Mouse (Mus musculus): Measurements from ENCODE around the gene Gm28374. TPM values are rescaled to one million over a fixed set of nuclear protein-coding genes. Genes with fewer than 3 reads are reported as not detected.

Gm28374 gene
- polyA plus RNA-seq, 1 experiment from 2014 or later: 0.67 TPM

- peak; percentile 61 for ATAC-seq (ENCODE audit: insufficient read depth)
These were observed 14.9 kb downstream of the Gm28374 start for GRCm38 (mm10) chr19:6067011-6067723.

GRCm38 (mm10) chr19:6066571-6066970 is 15.5 kb downstream of the Gm28374 start:
- Histone ChIP-seq H3K4me1 (replicated peaks) (peaks cover 60% of the 10 kb centered on the region), H3K36me3 (replicated peaks) (peaks cover 28% of the 10 kb centered on the region), H3K27me3 (no peaks in the 10 kb centered on the region), H3K9me3 (replicated peaks) (no peaks in the 10 kb centered on the region), H3K4me2 (peak overlapping the region; percentile 98), H3K4me3 (replicated peaks) (peak overlapping the region; percentile 60), H3K9ac (peak overlapping the region; percentile 60), H3K27ac (replicated peaks) (peak overlapping the region; percentile 82)
- WGBS (ENCODE audit: insufficient replicate concordance): 38% methylated on average over 5 of the region's 5 CpGs
- ATAC-seq (ENCODE audit: insufficient read depth): no peak

More at GRCm38 (mm10) chr19:6067011-6067723, 14.9 kb downstream of the Gm28374 start:
- Histone ChIP-seq H3K9ac (peak overlapping the region; percentile 60), H3K4me3 (replicated peaks) (peak overlapping the region; percentile 60), H3K9me3 (replicated peaks) (no peaks in the 10 kb centered on the region), H3K27me3 (no peaks in the 10 kb centered on the region), H3K4me1 (replicated peaks) (peaks cover 54% of the 10 kb centered on the region), H3K27ac (replicated peaks) (peak overlapping the region; percentile 82), H3K36me3 (replicated peaks) (peaks cover 29% of the 10 kb centered on the region), H3K4me2 (peak overlapping the region; percentile 98)
- under 1% methylated on average over 30 of the region's 30 CpGs for WGBS (ENCODE audit: insufficient replicate concordance)

- Histone ChIP-seq H3K4me3 (replicated peaks) (peak overlapping the region; percentile 89; the same call in 1 of the 2 replicates), H3K27ac (replicated peaks) (peak overlapping the region; percentile 98), H3K36me3 (replicated peaks) (peaks cover 21% of the 10 kb centered on the region), H3K27me3 (no peaks in the 10 kb centered on the region), H3K4me1 (replicated peaks) (peaks cover 77% of the 10 kb centered on the region), H3K9ac (peak overlapping the region; percentile 91), H3K4me2 (peak overlapping the region; percentile 100), H3K9me3 (replicated peaks) (no peaks in the 10 kb centered on the region)
- 83% methylated on average over 6 of the region's 6 CpGs for WGBS (ENCODE audit: insufficient replicate concordance)
- ATAC-seq (ENCODE audit: insufficient read depth): no peak
These were observed 19.0 kb downstream of the Gm28374 start for GRCm38 (mm10) chr19:6063081-6063480.

- Histone ChIP-seq H3K9me3 (replicated peaks) (no peaks in the 10 kb centered on the region), H3K36me3 (replicated peaks) (peaks cover 21% of the 10 kb centered on the region), H3K27me3 (no peaks in the 10 kb centered on the region), H3K4me3 (replicated peaks) (peak overlapping the region; percentile 89), H3K4me1 (replicated peaks) (peaks cover 71% of the 10 kb centered on the region), H3K4me2 (peak overlapping the region; percentile 100), H3K27ac (replicated peaks) (peak overlapping the region; percentile 98), H3K9ac (peak overlapping the region; percentile 91)
- no peak for ATAC-seq (ENCODE audit: insufficient read depth)
- 45% methylated on average over 5 of the region's 5 CpGs for WGBS (ENCODE audit: insufficient replicate concordance)
These were observed 19.6 kb downstream of the Gm28374 start for GRCm38 (mm10) chr19:6062418-6062817.

GRCm38 (mm10) chr19:6061641-6062302 is 20.3 kb downstream of the Gm28374 start:
- Histone ChIP-seq H3K36me3 (replicated peaks) (peaks cover 21% of the 10 kb centered on the region), H3K27ac (replicated peaks) (peak overlapping the region; percentile 98), H3K9me3 (replicated peaks) (no peaks in the 10 kb centered on the region), H3K4me2 (peak overlapping the region; percentile 100), H3K27me3 (no peaks in the 10 kb centered on the region), H3K4me1 (replicated peaks) (peaks cover 68% of the 10 kb centered on the region), H3K9ac (peak overlapping the region; percentile 91), H3K4me3 (replicated peaks) (peak overlapping the region; percentile 89)
- ATAC-seq (ENCODE audit: insufficient read depth): peak; percentile 6; the same call in 1 of the 2 replicates
- under 1% methylated on average over 44 of the region's 44 CpGs for WGBS (ENCODE audit: insufficient replicate concordance)

- whole genome bisulfite sequencing (ENCODE audit: insufficient replicate concordance): under 1% methylated on average over 58 of the region's 58 CpGs
- Histone ChIP-seq H3K9me3 (replicated peaks) (no peaks in the 10 kb centered on the region), H3K27me3 (no peaks in the 10 kb centered on the region), H3K9ac (peak within 1 kb of the TSS; percentile 91), H3K4me1 (replicated peaks) (peaks cover 68% of the 10 kb centered on the region), H3K4me2 (peak within 1 kb of the TSS; percentile 100), H3K27ac (replicated peaks) (peak within 1 kb of the TSS; percentile 98), H3K4me3 (replicated peaks) (peak within 1 kb of the TSS; percentile 89), H3K36me3 (replicated peaks) (peaks cover 21% of the 10 kb centered on the region)
- ATAC-seq (ENCODE audit: insufficient read depth): peak; percentile 66
These were observed 21.0 kb downstream of the Gm28374 start, which contains the start of gene Znhit2 for GRCm38 (mm10) chr19:6061021-6061533. TSS of gene Znhit2 (plus strand) at chr19:6061192.

- no peak for ATAC-seq (ENCODE audit: insufficient read depth)
- 61% methylated on average over 5 of the region's 5 CpGs for WGBS (ENCODE audit: insufficient replicate concordance)
- Histone ChIP-seq H3K9me3 (replicated peaks) (no peaks in the 10 kb centered on the region), H3K4me3 (replicated peaks) (peak overlapping the region; percentile 81), H3K4me2 (peak overlapping the region; percentile 76), H3K4me1 (replicated peaks) (peaks cover 64% of the 10 kb centered on the region), H3K36me3 (replicated peaks) (peaks cover 39% of the 10 kb centered on the region), H3K9ac (peak overlapping the region; percentile 86), H3K27ac (replicated peaks) (peak overlapping the region; percentile 78), H3K27me3 (no peaks in the 10 kb centered on the region)
These were observed 23.1 kb downstream of the Gm28374 start for GRCm38 (mm10) chr19:6058966-6059365.

- Histone ChIP-seq H3K4me3 (replicated peaks) (peak overlapping the region; percentile 81), H3K9me3 (replicated peaks) (no peaks in the 10 kb centered on the region), H3K4me2 (peak overlapping the region; percentile 76), H3K27ac (replicated peaks) (peak overlapping the region; percentile 78), H3K36me3 (replicated peaks) (peaks cover 44% of the 10 kb centered on the region), H3K9ac (peak overlapping the region; percentile 86), H3K27me3 (no peaks in the 10 kb centered on the region), H3K4me1 (replicated peaks) (peaks cover 61% of the 10 kb centered on the region)
- whole genome bisulfite sequencing (ENCODE audit: insufficient replicate concordance): 20% methylated on average over 5 of the region's 5 CpGs
- ATAC-seq (ENCODE audit: insufficient read depth): no peak
These were observed 23.5 kb downstream of the Gm28374 start for GRCm38 (mm10) chr19:6058513-6058912.

- H3K4me3 ChIP-seq (replicated peaks): peak within 1 kb of the TSS; percentile 81
- H3K27ac ChIP-seq (replicated peaks): peak within 1 kb of the TSS; percentile 78
- under 1% methylated on average over 63 of the region's 63 CpGs for WGBS (ENCODE audit: insufficient replicate concordance)
- peaks cover 54% of the 10 kb centered on the region for H3K36me3 ChIP-seq (replicated peaks)
- no peaks in the 10 kb centered on the region for H3K9me3 ChIP-seq (replicated peaks)
- peak within 1 kb of the TSS; percentile 88 for H3K9ac ChIP-seq
- H3K4me1 ChIP-seq (replicated peaks): peaks cover 55% of the 10 kb centered on the region
- H3K4me2 ChIP-seq: peak within 1 kb of the TSS; percentile 83
- H3K27me3 ChIP-seq: no peaks in the 10 kb centered on the region
- ATAC-seq (ENCODE audit: insufficient read depth): peak; percentile 77
These were observed 24.6 kb downstream of the Gm28374 start, which contains the start of the genes Mrpl49 and Fau for GRCm38 (mm10) chr19:6057313-6058096. TSS of gene Mrpl49 (minus strand) at chr19:6057785. TSS of gene Fau (plus strand) at chr19:6057844.

GRCm38 (mm10) chr19:6056696-6057095 is 25.4 kb downstream of the Gm28374 start:
- Histone ChIP-seq H3K36me3 (replicated peaks) (peaks cover 62% of the 10 kb centered on the region), H3K4me2 (peak overlapping the region; percentile 83), H3K4me3 (replicated peaks) (peak overlapping the region; percentile 81), H3K4me1 (replicated peaks) (peaks cover 47% of the 10 kb centered on the region), H3K9me3 (replicated peaks) (no peaks in the 10 kb centered on the region), H3K27ac (replicated peaks) (peak overlapping the region; percentile 70), H3K27me3 (no peaks in the 10 kb centered on the region), H3K9ac (peak overlapping the region; percentile 88)
- no peak for ATAC-seq (ENCODE audit: insufficient read depth)
- WGBS (ENCODE audit: insufficient replicate concordance): 46% methylated on average over 4 of the region's 4 CpGs
